Mouse (Mus musculus) brain, embryonic 18.5 days (tissue): ENCODE data around the gene B3gnt6.

Experiments used
- DNase-seq: peaks from one replicate; pipeline ENCODE4 v3.0.0-alpha.2; 2012; ENCODE audit warnings: low read depth, low spot score

Gene B3gnt6

DNA sequence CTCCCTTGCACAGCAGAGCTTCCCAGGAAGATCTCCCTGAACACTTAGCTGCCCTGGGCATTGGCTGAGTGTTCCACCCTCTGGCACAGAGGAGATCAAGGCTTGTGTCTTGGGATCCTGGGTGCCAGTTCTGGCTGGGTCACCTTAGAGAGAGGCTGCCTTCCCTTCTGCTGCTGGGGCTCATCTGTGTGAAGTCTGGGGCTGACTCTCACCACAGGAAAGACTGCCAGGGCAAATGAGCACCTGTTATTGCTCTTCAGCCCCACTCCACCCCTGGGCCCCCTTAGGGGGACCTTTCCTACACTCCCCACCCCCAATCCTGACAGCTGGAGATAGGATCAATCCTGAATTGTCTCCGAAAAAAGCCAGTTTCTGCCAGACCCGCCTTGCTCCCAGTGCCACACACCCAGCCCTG lies 22.2 kb downstream of the B3gnt6 start:
- no peak for DNase-seq

DNA sequence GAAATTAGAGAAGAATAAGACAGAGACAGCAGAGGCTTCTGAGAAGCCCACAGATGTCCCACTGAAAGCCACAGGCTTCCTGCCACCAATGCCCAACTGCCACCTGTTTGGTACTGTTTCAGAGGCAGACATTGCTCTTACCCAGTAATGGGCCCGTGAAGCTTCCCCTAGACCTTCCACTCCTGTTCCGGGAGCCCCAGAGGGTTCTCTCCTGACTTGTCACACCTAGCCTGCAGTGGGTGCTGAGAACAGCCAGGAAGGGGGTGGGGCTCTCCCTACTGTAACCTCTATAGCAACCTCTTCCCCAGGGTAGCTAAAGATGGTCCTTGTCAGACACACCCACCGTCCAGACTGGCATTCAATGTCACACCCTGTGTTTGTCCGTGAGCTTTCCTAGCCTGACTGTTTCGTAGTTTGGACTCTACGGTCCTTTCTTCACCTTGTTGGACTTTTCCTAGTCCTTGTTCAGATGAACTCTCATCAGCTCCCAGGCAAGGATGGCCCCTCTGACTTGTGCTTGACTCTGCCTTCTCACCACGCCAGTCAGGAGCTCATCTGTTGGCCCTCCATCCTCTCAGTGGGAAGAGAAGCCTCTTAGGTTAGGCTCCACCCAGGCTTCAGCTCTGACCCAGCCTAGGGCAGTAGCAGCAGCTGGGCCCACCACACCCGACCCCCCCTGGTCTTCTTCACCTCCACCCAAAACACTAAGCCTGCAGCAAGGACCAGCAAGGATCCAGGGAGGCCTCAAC lies 22.8 kb downstream of the B3gnt6 start:
- no peak for DNase-seq

DNA sequence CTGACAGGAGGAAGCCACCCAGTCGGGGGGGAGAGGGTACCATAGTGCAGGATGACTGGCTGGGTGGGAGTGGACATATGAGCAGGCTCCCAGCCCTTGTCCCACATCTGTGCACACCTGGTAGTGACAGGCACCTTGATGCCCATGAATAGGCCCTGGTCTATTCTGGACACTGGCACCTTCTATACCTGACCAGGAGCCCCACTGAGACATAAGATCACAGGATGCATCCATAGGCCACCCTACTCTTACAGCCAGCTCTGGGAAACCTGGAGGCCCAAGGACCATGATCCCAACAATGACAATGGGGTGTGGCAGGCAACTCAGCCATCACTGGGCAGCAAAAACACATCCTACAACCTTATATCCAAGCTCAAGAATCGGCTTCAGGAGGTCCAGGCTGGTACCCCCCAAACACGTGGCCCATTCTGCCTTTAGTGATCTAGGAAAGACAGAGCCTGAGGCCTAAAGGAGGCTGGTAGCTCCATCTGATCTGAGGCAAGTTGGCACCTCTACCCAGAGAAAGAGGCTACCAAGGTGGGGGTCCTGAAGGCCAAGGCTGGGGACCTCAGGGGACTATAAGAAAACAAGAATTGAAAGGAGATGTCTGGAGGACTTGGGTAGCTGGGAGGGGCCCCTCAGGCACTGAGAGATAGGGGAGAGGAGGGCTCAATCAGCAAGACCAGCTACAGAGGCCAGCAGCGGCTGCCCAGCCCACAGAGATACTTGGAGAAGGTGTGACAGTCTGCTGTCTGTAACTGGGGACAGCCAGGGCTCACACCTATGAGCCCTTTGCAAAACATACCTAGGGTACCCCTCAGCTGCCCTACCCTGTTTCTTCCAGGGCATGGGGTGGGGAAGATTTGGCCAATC lies 24.2 kb downstream of the B3gnt6 start:
- DNase-seq = no peak

GRCm38 (mm10) chr7:98173408-98173807 lies 25.9 kb downstream of the B3gnt6 start:
- DNase-seq = no peak

GRCm38 (mm10) chr7:98172661-98173060 lies 26.6 kb downstream of the B3gnt6 start:
- no peak for DNase-seq

DNA sequence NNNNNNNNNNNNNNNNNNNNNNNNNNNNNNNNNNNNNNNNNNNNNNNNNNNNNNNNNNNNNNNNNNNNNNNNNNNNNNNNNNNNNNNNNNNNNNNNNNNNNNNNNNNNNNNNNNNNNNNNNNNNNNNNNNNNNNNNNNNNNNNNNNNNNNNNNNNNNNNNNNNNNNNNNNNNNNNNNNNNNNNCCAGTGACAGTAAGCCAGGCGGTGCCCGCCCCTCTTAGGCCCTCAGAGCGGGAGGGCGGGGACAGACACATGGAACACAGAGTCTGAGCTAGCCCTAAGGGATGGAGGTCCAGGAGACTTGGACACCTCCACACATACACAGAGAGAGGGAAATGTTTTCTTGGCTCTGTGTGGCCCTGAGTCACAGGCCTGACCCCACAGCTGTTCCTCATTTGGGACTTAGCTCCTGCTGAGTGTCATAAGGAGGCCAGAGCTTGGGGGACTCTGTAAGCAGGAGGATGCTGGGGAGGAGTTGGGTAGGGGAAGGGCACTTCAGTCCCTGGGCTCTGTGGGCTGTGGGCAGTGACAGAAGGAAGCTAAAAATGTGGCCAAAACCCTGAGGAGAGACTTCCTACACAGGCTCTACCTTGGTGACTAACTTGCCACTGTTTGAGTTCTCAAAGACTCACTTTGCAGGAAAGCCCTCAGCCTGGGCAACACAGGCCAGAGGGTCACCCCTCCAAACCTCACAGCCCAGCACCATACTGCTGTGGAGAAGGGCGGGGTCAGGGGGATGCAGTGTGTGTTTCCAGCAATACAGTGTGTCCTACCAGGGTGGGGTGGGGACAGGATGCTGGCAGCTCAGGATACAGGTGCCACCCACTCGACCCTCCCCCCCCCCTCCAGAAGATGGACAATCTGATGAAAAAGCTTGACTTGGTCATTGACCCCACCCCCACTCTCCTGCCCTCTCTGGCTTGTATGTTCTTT lies 27.9 kb downstream of the B3gnt6 start:
- no peak for DNase-seq

DNA sequence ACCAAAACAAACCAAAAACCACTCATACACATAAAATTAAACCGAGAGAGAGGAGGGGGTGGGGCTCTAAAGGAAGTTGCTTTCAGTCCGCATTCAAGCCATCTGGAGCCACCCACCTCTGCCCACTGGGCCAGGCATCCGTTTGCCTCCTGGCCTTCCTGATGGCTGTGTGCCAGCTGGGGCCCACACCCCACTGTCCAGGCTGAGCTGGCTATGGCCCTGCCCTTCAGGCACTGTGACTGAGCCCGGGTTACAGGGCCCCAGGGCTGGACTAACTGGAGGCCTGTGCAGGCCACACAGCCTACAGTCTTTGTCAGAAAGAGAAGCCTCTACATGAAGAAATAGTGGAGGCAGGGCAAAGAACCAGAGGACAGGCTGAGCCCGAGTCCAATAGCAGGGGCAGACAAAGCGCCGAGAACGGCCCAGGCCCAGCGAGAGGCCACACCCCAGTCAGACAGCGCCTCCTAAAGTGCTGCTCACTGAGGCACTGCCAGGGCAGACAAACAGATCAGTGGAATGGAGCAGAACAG lies 34.2 kb downstream of the B3gnt6 start:
- DNase-seq = no peak

DNA sequence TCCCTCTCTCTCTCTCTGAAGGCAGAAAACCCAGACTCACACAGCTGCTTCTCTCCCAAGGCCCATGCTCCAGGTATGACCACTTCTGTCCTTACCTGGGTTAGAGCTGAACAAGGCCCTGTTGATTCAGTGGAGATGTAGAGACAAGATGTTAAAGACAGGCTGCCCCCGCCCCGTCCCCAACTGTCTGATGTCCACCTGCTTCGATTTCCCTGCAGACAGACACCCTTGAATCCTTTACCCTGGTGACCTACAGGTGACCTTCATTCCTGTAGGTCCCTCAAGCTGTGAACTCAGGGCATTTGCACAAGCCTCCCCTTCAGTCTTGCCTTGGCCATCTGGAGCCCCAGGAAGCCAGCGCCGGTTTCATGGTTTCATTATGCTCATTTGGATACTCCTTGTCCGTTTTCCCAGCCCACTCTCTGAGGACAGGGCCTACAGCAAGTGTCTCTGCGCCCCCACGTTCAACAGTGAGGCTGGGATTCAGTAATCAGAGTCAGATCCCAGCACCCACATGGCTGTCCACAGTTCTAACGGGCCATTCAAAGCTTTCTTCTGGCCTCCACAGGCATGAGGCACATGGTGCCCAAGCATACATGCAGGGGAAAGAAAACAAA lies 34.8 kb downstream of the B3gnt6 start:
- DNase-seq = no peak

DNA sequence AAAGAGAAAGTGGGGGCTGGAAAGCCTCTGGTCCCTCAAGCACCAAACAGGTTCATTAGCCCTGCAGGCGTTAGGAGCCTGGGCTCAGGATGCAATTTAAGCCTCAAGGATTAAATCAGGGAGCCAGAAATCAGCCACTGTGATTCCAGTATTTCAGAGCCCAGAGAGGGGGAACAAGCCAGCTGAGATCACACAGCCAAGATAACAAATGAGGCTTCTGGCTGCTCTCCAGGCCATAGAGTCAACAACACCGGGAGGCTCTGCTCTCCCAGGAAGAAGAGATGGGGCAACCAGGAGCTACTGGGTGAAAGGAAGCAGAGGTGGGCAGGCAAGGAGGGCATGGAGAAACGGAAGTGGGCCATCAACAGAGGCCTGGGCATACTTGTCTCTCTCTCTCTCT lies 35.6 kb downstream of the B3gnt6 start:
- DNase-seq = no peak

DNA sequence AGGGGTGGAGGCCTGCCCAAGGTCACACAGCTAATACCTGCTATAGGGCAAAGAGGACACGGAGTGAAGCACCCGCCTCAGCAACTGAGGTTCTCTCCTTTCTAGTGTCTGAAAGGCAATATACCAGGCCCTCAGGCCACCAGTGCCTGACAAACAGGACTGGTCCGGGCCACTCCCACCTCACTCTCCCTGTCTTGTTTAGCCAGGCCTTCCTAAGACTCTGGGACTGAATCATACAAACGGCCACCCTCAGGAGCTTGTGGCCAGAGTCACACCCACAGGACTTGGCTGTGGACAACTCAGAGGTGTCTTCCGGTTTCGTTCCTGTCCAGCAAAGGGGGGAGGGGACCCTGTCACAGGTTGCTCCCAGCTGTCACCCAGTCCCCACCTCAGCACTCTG lies 37.0 kb downstream of the B3gnt6 start:
- DNase-seq = no peak

- DNase-seq = no peak
These were observed 39.1 kb downstream of the B3gnt6 start for GRCm38 (mm10) chr7:98160041-98160740.

DNA sequence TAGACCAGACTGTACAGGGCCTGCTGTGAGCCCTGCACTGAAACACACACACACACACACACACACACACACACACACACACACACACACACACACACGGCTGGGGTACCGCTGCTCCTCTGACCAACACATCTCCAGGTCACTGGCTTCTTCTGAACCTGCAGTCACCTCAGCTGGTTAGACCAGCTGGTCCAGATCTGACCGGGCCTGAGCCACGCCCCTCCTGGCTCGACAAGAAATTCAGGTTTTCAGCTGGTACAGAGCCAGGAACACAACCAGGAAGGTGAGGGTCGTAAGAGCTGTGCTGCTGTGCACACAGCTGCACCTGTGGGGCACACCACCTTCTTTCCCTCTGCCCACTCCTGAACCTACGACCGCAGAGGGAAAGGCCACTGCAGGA lies 40.8 kb downstream of the B3gnt6 start:
- no peak for DNase-seq

- DNase-seq = no peak
These were observed 41.5 kb downstream of the B3gnt6 start for GRCm38 (mm10) chr7:98157636-98158332.

- no peak for DNase-seq
These were observed 43.0 kb downstream of the B3gnt6 start for GRCm38 (mm10) chr7:98156280-98156665.

DNA sequence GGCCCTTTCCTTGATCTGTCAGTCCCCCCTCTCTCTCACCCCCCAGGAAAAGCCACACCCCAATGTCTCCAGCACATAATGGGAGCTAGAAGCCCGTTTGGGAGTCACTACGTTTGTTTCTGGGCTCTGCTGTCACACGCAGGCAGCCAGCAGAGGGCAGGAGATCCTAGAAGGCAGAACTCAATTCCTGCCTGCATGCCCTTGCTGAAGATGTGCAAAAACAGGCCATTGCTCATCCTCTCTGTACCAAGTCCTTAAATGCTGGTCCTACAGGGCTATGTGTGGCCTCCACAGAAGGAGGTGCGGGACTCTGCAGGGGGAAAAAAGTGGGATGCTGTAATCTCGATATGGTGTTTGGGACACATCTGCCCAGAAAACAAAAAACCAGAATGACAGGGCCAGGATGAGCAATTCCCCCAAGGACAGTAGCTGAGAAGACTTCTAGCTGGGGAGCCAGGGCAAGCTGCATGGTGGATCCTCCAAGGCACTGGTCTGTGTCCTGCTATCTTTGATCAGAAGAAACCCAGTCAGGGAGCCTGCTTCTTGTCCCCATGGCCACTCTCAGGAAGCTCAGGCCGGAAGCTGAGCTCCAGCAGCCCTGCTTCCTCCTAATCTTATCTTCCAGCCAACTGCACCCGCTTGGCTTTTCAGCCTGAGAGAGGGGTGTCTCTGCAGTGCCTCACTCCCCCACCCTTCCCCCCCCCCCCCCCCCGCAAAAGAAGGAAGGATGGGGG lies 43.6 kb downstream of the B3gnt6 start:
- DNase-seq = peak; percentile 20

DNA sequence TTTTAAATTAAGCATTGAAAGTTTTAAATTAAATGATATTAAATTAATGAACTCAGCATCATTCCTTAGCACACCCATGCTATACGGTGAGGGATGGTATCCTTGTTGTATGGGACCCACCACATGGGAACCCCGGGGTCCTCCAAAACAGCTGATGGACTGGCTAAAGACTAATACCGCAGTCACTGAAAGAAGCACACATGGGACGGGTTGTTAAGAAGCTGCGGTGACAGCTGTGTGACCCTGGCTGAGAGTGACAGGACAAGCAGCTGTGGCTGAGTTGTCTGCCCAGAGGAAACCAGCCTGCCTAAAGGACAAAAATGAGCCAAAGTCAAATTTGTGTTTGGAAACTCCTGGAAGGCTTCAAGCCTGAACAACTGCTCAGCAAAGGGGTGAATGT lies 45.4 kb downstream of the B3gnt6 start:
- no peak for DNase-seq

GRCm38 (mm10) chr7:98153345-98153744 lies 45.9 kb downstream of the B3gnt6 start:
- no peak for DNase-seq

GRCm38 (mm10) chr7:98152400-98152799 lies 46.9 kb downstream of the B3gnt6 start:
- no peak for DNase-seq

DNA sequence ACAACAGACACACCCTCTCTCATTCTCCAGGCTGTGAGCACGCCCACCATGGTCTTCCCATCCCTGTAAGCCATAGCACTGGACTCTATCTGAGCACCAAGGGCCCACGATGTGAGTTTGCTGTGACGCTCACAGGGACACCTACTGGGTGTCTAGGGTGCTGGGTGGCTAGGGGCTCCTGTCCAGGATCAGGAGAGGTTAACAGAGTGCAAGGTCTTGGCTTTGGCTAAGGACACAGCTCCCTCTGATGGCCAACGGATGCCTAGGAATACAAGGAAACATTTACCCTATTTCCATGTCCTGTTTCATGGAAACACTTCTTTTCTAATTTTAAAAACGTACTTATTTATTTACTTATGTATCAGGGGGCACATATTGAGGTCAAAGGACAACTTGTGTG lies 48.8 kb downstream of the B3gnt6 start:
- DNase-seq = no peak
